Mouse (Mus musculus): ENCODE measurements around the gene Iah1.

- TF ChIP-seq CTCF (IDR thresholded peaks at IDR 0.05; ENCODE audit: borderline replicate concordance, control insufficient read depth, extremely low read depth, insufficient read depth, low read length, poor library complexity) (no peak), POLR2A (IDR thresholded peaks at IDR 0.05; ENCODE audit: control insufficient read depth, extremely low read depth, insufficient read depth, low read length, poor library complexity) (no peak)
Observed at GRCm38 (mm10) chr12:21288716-21289395, 27.3 kb upstream of the Iah1 start.
